In the genomic region with DNA sequence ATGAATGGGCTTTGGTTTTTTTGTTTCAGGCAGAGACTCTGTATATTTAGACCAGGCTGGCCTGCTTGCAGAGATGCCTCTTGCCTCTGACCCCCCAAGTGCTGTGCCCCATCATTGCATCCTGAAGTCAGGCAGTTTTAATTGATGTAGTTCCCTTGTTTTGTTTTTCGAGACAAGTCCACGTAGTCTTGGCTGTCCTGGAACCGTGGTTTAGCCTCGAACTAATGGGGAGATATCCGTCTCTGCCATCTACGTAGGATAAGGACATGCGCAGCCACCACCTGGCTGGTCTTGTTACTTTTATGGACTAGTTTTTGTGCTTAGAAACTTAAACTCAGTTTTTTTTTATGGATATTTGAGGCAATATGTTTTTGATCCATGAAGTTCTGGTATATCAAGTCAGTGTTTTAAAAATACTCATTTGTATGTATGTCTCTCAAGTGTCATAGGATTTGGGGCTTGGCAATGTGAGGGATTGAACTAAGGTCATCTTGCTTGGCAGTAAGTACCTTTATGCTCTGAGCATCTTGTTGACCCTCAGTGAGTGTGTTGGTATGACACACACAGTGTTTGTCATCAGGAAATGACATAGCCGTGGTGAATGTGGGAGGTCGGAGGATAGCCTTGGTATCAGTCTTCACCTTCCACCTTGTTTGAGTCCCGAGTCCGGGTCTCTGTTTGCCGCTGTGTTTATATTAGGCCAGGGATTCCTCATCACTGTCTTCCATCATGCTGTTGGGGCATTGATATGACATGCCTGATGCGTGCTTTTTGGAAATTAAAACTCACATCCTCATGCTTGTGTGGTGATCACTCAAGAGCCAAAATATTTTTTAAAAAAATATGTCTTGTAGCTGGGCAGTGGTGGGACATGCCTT, we compare ENCODE assay signal across 9 mouse cellular contexts. TPM values are rescaled to one million over a fixed set of nuclear protein-coding genes. Genes with fewer than 3 reads are reported as not detected.
DNase-seq lines count a peak whose midpoint lies in the region; ATAC-seq and TF ChIP-seq lines count a peak whose summit lies in the region.
"Had no signal": no experiment of that assay in that cellular context is flagged by ENCODE, and none has a peak within 500 bp of the region (broad histone marks: within the 10 kb centered on the region; RNA-seq: fewer than 3 reads in every experiment).

No protein-coding gene starts in this region.

- no peak for ATAC-seq in hindbrain, embryonic 16.5 days

- H3K4me3 ChIP-seq in lung, adult 2 months (replicated peaks; ENCODE audit: extremely low read depth, low read depth, low read length): peak overlapping the region; percentile 85
- H3K4me3 ChIP-seq in hindbrain, embryonic 16.5 days (ENCODE audit: low read length): peak overlapping the region; percentile 54
- peak overlapping the region; percentile 95 for H3K4me3 ChIP-seq in myocyte

- peaks cover 22% of the 10 kb centered on the region for H3K36me3 ChIP-seq in hindbrain, embryonic 16.5 days (ENCODE audit: control insufficient read depth, insufficient read depth, low read length)
- H3K36me3 ChIP-seq in myocyte (ENCODE audit: control insufficient read depth, insufficient read depth): peaks cover 35% of the 10 kb centered on the region

- TF ChIP-seq CTCF in lung, adult 2 months (IDR thresholded peaks at IDR 0.05; ENCODE audit: insufficient read depth, low read length): no peak

- WGBS in lung, adult 2 months: 12% methylated on average over 13 of the region's 13 CpGs
- 51% methylated on average over 13 of the region's 13 CpGs for WGBS in hindbrain, embryonic 16.5 days

- H3K4me1 ChIP-seq in lung, adult 2 months (ENCODE audit: control insufficient read depth, insufficient read depth, low read length): peaks cover 7% of the 10 kb centered on the region
- peaks cover 21% of the 10 kb centered on the region for H3K4me1 ChIP-seq in hindbrain, embryonic 16.5 days (ENCODE audit: control insufficient read depth, insufficient read depth, low read depth, low read length)

- peak overlapping the region; percentile 91 for H3K9ac ChIP-seq in hindbrain, embryonic 16.5 days (ENCODE audit: low read depth, low read length)

- no peak for DNase-seq in lung, adult 2 months
- no peak for DNase-seq in lung, postnatal 25 days (ENCODE audit: low spot score)
- DNase-seq in c-Kit-positive CD71-positive TER-119-positive erythroid progenitor cells, embryonic 14.5 days (ENCODE audit: low spot score): peak; percentile 36
- no peak for DNase-seq in gastrocnemius, adult 18-20 months (ENCODE audit: low spot score)
- DNase-seq in Muller cell, postnatal 12 days (ENCODE audit: inconsistent ontology term): no peak
- DNase-seq in thymus, postnatal 4 days: no peak

- no peaks in the 10 kb centered on the region for H3K27me3 ChIP-seq in hindbrain, embryonic 16.5 days (replicated peaks; ENCODE audit: control insufficient read depth, insufficient read depth, low read length)
- no peaks in the 10 kb centered on the region for H3K27me3 ChIP-seq in myocyte (ENCODE audit: control insufficient read depth, insufficient read depth, insufficient read length)

- H3K4me2 ChIP-seq in hindbrain, embryonic 16.5 days (ENCODE audit: low read length): peak overlapping the region; percentile 89
- peak overlapping the region; percentile 96 for H3K4me2 ChIP-seq in myocyte (ENCODE audit: low read depth)

- TF ChIP-seq POLR2A in lung, adult 2 months (IDR thresholded peaks at IDR 0.05; ENCODE audit: borderline replicate concordance, extremely low read depth, low read depth, low read length): no peak
- TF ChIP-seq POLR2A in myocyte (IDR thresholded peaks at IDR 0.05; ENCODE audit: insufficient read length, low read depth): no peak

- no peaks in the 10 kb centered on the region for H3K9me3 ChIP-seq in hindbrain, embryonic 16.5 days (ENCODE audit: control insufficient read depth, low read length)

- peak overlapping the region; percentile 97; the same call in 1 of the 2 replicates for H3K27ac ChIP-seq in hindbrain, embryonic 16.5 days (ENCODE audit: low read depth, low read length)

- peak overlapping the region; percentile 83 for H3ac ChIP-seq in myocyte (ENCODE audit: control insufficient read depth, insufficient read length)

- peaks cover 53% of the 10 kb centered on the region for H3K79me2 ChIP-seq in myocyte (ENCODE audit: control insufficient read depth, insufficient read depth)

TF ChIP-seq in myocyte, 11 proteins besides CTCF, POLR2A, EP300 and RAD21:
- no peak for TF ChIP-seq SRF (IDR thresholded peaks at IDR 0.05; ENCODE audit: control insufficient read depth, insufficient read length, low read depth)
- no peak for TF ChIP-seq POLR2AphosphoS2 (IDR thresholded peaks at IDR 0.05; ENCODE audit: insufficient read length, low read depth)
- no peak for TF ChIP-seq MYOG (IDR thresholded peaks at IDR 0.05; ENCODE audit: control insufficient read depth in 1 of 3, insufficient read depth in 1 of 3, insufficient read length in 2 of 3, low read depth in 2 of 3)
- no peak for TF ChIP-seq TCF12 (IDR thresholded peaks at IDR 0.05; ENCODE audit: insufficient read depth, poor library complexity, severe bottlenecking)
- TF ChIP-seq CEBPB (IDR thresholded peaks at IDR 0.05; ENCODE audit: insufficient read depth, poor library complexity, severe bottlenecking): no peak
- no peak for TF ChIP-seq USF1 (IDR thresholded peaks at IDR 0.05; ENCODE audit: low read depth)
- no peak for TF ChIP-seq MYOD1 (IDR thresholded peaks at IDR 0.05; ENCODE audit: control insufficient read depth in 1 of 3, insufficient read length in 2 of 3, low read depth in 2 of 3)
- TF ChIP-seq MAX (IDR thresholded peaks at IDR 0.05; ENCODE audit: low read depth): no peak
- no peak for TF ChIP-seq TCF3 (IDR thresholded peaks at IDR 0.05; ENCODE audit: insufficient read length, low read depth)
- TF ChIP-seq REST (IDR thresholded peaks at IDR 0.05; ENCODE audit: insufficient read depth, insufficient read length): no peak
- no peak for TF ChIP-seq E2F4 (IDR thresholded peaks at IDR 0.05; ENCODE audit: insufficient read depth)

RNA-seq across cellular contexts. Expression of gene Khdc4, which starts 1.4 kb away (rescaled TPM):
- 46.7 and 51.4 TPM in 2 replicates for polyA plus RNA-seq in lung, adult 2 months (2012; rRNA removed)
- 70.2 and 81.8 TPM in 2 replicates for polyA plus RNA-seq in hindbrain, embryonic 16.5 days (2015; fragmentation: Nextera tagmentation; extraction: Ambion mirVana)
- polyA plus RNA-seq in myocyte (2012; fragmentation: generic; extraction: Trizol): 17.2 TPM
- 10 to 100 TPM; 18.7 to 23.4 TPM for total RNA-seq in gastrocnemius, adult 18-20 months (2021)

RNA-seq across cellular contexts. Expression of gene Rit1, which starts 29.7 kb away (rescaled TPM):
- 49.0 and 71.7 TPM in 2 replicates for polyA plus RNA-seq in lung, adult 2 months (2012; rRNA removed)
- polyA plus RNA-seq in hindbrain, embryonic 16.5 days (2015; fragmentation: Nextera tagmentation; extraction: Ambion mirVana): 72.2 and 72.6 TPM in 2 replicates
- 62.3 TPM for polyA plus RNA-seq in myocyte (2012; fragmentation: generic; extraction: Trizol)
- total RNA-seq in gastrocnemius, adult 18-20 months (2021): 10 to 100 TPM; 18.0 to 22.4 TPM

RNA-seq across cellular contexts. Expression of gene Rxfp4, which starts 34.0 kb away (rescaled TPM):
- polyA plus RNA-seq in lung, adult 2 months (2012; rRNA removed): 0.41 and 0.76 TPM in 2 replicates
- not detected in 2 replicates for polyA plus RNA-seq in hindbrain, embryonic 16.5 days (2015; fragmentation: Nextera tagmentation; extraction: Ambion mirVana)
- not detected for polyA plus RNA-seq in myocyte (2012; fragmentation: generic; extraction: Trizol)
- not detected for total RNA-seq in gastrocnemius, adult 18-20 months (2021)
- polyA plus RNA-seq: gonadal fat pad, adult 2 months had no signal
